Mouse (Mus musculus) spleen, adult 2 months (tissue): ENCODE measurements around the gene Tank. TPM values are rescaled to one million over a fixed set of nuclear protein-coding genes. Genes with fewer than 3 reads are reported as not detected.

ENCODE experiments used
- DNase-seq, 2 experiments: peaks; one replicate each; pipeline versions ENCODE4 v3.0.0 to v3.0.0-alpha.2; 2012 to 2021; ENCODE audit warnings: low spot score in 2 of 2, low read depth in 1 of 2
- H3K27ac ChIP-seq: fragments of 200-500 bp; 2 replicates; pipeline ENCODE4 v1.5.1; 2012; ENCODE audit warnings: low read length, inconsistent platforms; ENCODE audit not compliant: insufficient read depth
- H3K27me3 ChIP-seq: fragments of 200-500 bp; 2 replicates; pipeline ENCODE4 v1.6.1; 2012; ENCODE audit warnings: mild to moderate bottlenecking, moderate library complexity, low read length, inconsistent platforms; ENCODE audit not compliant: control insufficient read depth, insufficient read depth
- H3K36me3 ChIP-seq: fragments of 200-500 bp; 2 replicates; pipeline ENCODE4 v1.6.1; 2012; ENCODE audit warnings: mild to moderate bottlenecking, low read length, inconsistent platforms; ENCODE audit not compliant: control insufficient read depth, insufficient read depth
- H3K4me1 ChIP-seq: fragments of 200-500 bp; 2 replicates; pipeline ENCODE4 v1.6.1; 2011; ENCODE audit warnings: inconsistent platforms; ENCODE audit not compliant: control insufficient read depth, insufficient read depth, insufficient read length
- H3K4me3 ChIP-seq: fragments of 200-500 bp; 2 replicates; pipeline ENCODE4 v1.5.1; 2011; ENCODE audit warnings: mild to moderate bottlenecking, inconsistent platforms; ENCODE audit not compliant: insufficient read depth, insufficient read length; ENCODE audit errors: extremely low read depth
- CTCF ChIP-seq: fragments of 200-500 bp; IDR thresholded peaks from 2 replicates; pipeline ENCODE4 v1.5.1; 2011; ENCODE audit warnings: mild to moderate bottlenecking, inconsistent platforms; ENCODE audit not compliant: insufficient read depth, insufficient read length, insufficient replicate concordance; ENCODE audit errors: extremely low read depth
- POLR2A ChIP-seq: fragments of 200-500 bp; IDR thresholded peaks from 2 replicates; pipeline ENCODE4 v1.6.1; 2011; ENCODE audit warnings: low read depth, low read length, inconsistent platforms
- WGBS: fragments of 180-500 bp; shearing (Covaris S2); methylation state at CpG from one replicate; pipeline ENCODE4 v1.1.7; 2018; 5-methylcytosine and 5-hydroxymethylcytosine counted together
- polyA plus RNA-seq: library from polyadenylated mRNA; depleted of rRNA; stranded (reverse); fragments of >200 nt; gene quantifications from 2 replicates; pipeline ENCODE4 v1.2.3, GENCODE M21; 2012

Gene Tank
- polyA plus RNA-seq, 1 experiment, result 7.3 TPM

GRCm38 (mm10) chr2:61651640-61652039 lies 73.3 kb downstream of the Tank start:
- Histone ChIP-seq H3K4me1 (peaks cover 6% of the 10 kb centered on the region; the same call in 1 of the 2 replicates), H3K36me3 (peaks cover 27% of the 10 kb centered on the region)
- WGBS, result 89% methylated on average over 3 of the region's 3 CpGs

GRCm38 (mm10) chr2:61655046-61655381 lies 76.6 kb downstream of the Tank start:
- H3K36me3 ChIP-seq, result peaks cover 16% of the 10 kb centered on the region
- H3K4me1 ChIP-seq, result peaks cover 8% of the 10 kb centered on the region; the same call in 1 of the 2 replicates
- no peak overlapping the region for H3K4me3 ChIP-seq
- no peak for TF ChIP-seq POLR2A
- no peak for TF ChIP-seq CTCF
- peaks cover 14% of the 10 kb centered on the region for H3K27me3 ChIP-seq
- 79% methylated on average over 12 of the region's 12 CpGs for WGBS
- no peak for DNase-seq
- no peak overlapping the region for H3K27ac ChIP-seq

More at GRCm38 (mm10) chr2:61651640-61652039, 73.3 kb downstream of the Tank start:
- no peak for DNase-seq
- Histone ChIP-seq H3K4me3 (no peak overlapping the region), H3K27ac (no peak overlapping the region), H3K27me3 (peaks cover 11% of the 10 kb centered on the region)
- TF ChIP-seq CTCF (no peak), POLR2A (no peak)

- no peak for DNase-seq
- Histone ChIP-seq H3K36me3 (peaks cover 13% of the 10 kb centered on the region), H3K27ac (no peak overlapping the region), H3K27me3 (peaks cover 14% of the 10 kb centered on the region), H3K4me3 (peak overlapping the region; percentile 30; the same call in 1 of the 2 replicates), H3K4me1 (peaks cover 8% of the 10 kb centered on the region; the same call in 1 of the 2 replicates)
- TF ChIP-seq CTCF (no peak), POLR2A (no peak)
- WGBS, result 6% methylated on average over 46 of the region's 46 CpGs
These were observed 77.2 kb downstream of the Tank start for GRCm38 (mm10) chr2:61655382-61656281.

GRCm38 (mm10) chr2:61656421-61657411 lies 78.3 kb downstream of the Tank start:
- Histone ChIP-seq H3K4me3 (peak overlapping the region; percentile 53; the same call in 1 of the 2 replicates), H3K27me3 (peaks cover 14% of the 10 kb centered on the region), H3K4me1 (peaks cover 8% of the 10 kb centered on the region; the same call in 1 of the 2 replicates), H3K36me3 (peaks cover 9% of the 10 kb centered on the region), H3K27ac (no peak overlapping the region)
- 6% methylated on average over 85 of the region's 85 CpGs for WGBS
- TF ChIP-seq POLR2A, result no peak
- TF ChIP-seq CTCF, result no peak
- peak in 1 of 2 experiments; percentile 22 for DNase-seq

- no peak for TF ChIP-seq CTCF
- TF ChIP-seq POLR2A, result no peak
- H3K27ac ChIP-seq, result no peak overlapping the region
- H3K27me3 ChIP-seq, result peaks cover 14% of the 10 kb centered on the region
- no peak overlapping the region for H3K4me3 ChIP-seq
- peaks cover 7% of the 10 kb centered on the region for H3K36me3 ChIP-seq
- peaks cover 8% of the 10 kb centered on the region; the same call in 1 of the 2 replicates for H3K4me1 ChIP-seq
- no peak for DNase-seq
- WGBS, result 76% methylated on average over 2 of the region's 2 CpGs
These were observed 80.9 kb downstream of the Tank start for GRCm38 (mm10) chr2:61659254-61659653.

GRCm38 (mm10) chr2:61662833-61663232 lies 84.4 kb downstream of the Tank start:
- no peak for TF ChIP-seq CTCF
- no peak for TF ChIP-seq POLR2A
- WGBS, result 88% methylated on average over 10 of the region's 10 CpGs
- no peak overlapping the region for H3K4me3 ChIP-seq
- H3K4me1 ChIP-seq, result no peaks in the 10 kb centered on the region
- no peaks in the 10 kb centered on the region for H3K27me3 ChIP-seq
- H3K27ac ChIP-seq, result no peak overlapping the region
- no peaks in the 10 kb centered on the region for H3K36me3 ChIP-seq
- DNase-seq, result no peak
